Mouse (Mus musculus): Measurements from ENCODE around the gene Thrb. TPM values are rescaled to one million over a fixed set of nuclear protein-coding genes. Genes with fewer than 3 reads are reported as not detected.

Gene Thrb
- polyA plus RNA-seq, 1 experiment from 2014 or later = 7.8 TPM

- in situ Hi-C loops (cut with MboI; ENCODE audit: low pct_unique_long_range_greater_than_20kb) = no loop called here
- no peaks in the 10 kb centered on the region for H3K27me3 ChIP-seq
- DNase-seq (ENCODE audit: low read depth, low spot score) (no peak), ATAC-seq (no peak)
- TF ChIP-seq CTCF (IDR thresholded peaks at IDR 0.05) = no peak
- ChIA-PET POLR2A (interaction anchor here (0.5 kb wide), 1 partner anchor 139 kb away, joined by 3 read pairs; no protein-coding TSS in a partner anchor), CTCF (no interaction called here)
These were observed 53.3 kb downstream of the Thrb start for GRCm38 (mm10) chr14:17713297-17713904.

DNA sequence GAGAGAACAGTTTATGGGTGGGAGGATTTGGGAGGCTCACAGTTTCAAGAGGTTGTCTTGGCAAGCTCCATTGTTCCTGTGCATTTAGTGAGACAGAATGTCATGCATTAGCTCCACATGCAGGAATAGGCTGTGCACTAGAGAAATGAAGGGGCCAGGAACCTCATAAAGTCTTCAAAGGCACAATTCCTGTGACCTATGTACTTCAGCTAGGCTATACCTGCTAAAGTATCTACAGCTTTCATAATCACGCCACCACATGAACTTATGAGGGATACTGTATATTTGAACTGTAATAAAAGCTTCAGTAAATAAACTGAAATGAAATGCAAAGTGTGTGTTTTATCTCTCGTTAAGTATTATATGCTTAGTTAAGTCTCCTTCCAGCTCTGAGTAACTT is 59.4 kb downstream of the Thrb start:
- DNase-seq (ENCODE audit: low read depth, low spot score) = no peak
- H3K27me3 ChIP-seq = no peaks in the 10 kb centered on the region
- POLR2A ChIA-PET = no interaction called here
- ATAC-seq = no peak
- in situ Hi-C loops (cut with MboI; ENCODE audit: low pct_unique_long_range_greater_than_20kb) = no loop called here
- TF ChIP-seq CTCF (IDR thresholded peaks at IDR 0.05) = no peak
- CTCF ChIA-PET = interaction anchor here (1.3 to 1.9 kb wide), 3 partner anchors 8 to 30 kb away, joined by 3 to 4 read pairs (median 3); no protein-coding TSS in a partner anchor

- CTCF ChIA-PET = no interaction called here
- TF ChIP-seq CTCF (IDR thresholded peaks at IDR 0.05) = no peak
- in situ Hi-C loops (cut with MboI; ENCODE audit: low pct_unique_long_range_greater_than_20kb) = no loop called here
- POLR2A ChIA-PET = no interaction called here
- ATAC-seq = no peak
- H3K27me3 ChIP-seq = no peaks in the 10 kb centered on the region
- no peak for DNase-seq (ENCODE audit: low read depth, low spot score)
These were observed 62.9 kb downstream of the Thrb start for GRCm38 (mm10) chr14:17722824-17723445.

GRCm38 (mm10) chr14:17724577-17724976 is 64.5 kb downstream of the Thrb start:
- no peak for ATAC-seq
- no peak for TF ChIP-seq CTCF (IDR thresholded peaks at IDR 0.05)
- CTCF ChIA-PET = no interaction called here
- H3K27me3 ChIP-seq = no peaks in the 10 kb centered on the region
- no peak for DNase-seq (ENCODE audit: low read depth, low spot score)
- in situ Hi-C loops (cut with MboI; ENCODE audit: low pct_unique_long_range_greater_than_20kb) = no loop called here
- POLR2A ChIA-PET = no interaction called here

GRCm38 (mm10) chr14:17726906-17727305 is 66.8 kb downstream of the Thrb start:
- ATAC-seq (no peak), DNase-seq (ENCODE audit: low read depth, low spot score) (no peak)
- in situ Hi-C loops (cut with MboI; ENCODE audit: low pct_unique_long_range_greater_than_20kb) = no loop called here
- no peaks in the 10 kb centered on the region for H3K27me3 ChIP-seq
- POLR2A ChIA-PET = no interaction called here
- no peak for TF ChIP-seq CTCF (IDR thresholded peaks at IDR 0.05)
- CTCF ChIA-PET = interaction anchor here (1.1 kb wide), 1 partner anchor 9 kb away, joined by 3 read pairs; no protein-coding TSS in a partner anchor

GRCm38 (mm10) chr14:17727878-17728277 is 67.8 kb downstream of the Thrb start:
- no peak for ATAC-seq
- no peak for TF ChIP-seq CTCF (IDR thresholded peaks at IDR 0.05)
- in situ Hi-C loops (cut with MboI; ENCODE audit: low pct_unique_long_range_greater_than_20kb) = no loop called here
- DNase-seq (ENCODE audit: low read depth, low spot score) = no peak
- H3K27me3 ChIP-seq = no peaks in the 10 kb centered on the region
- POLR2A ChIA-PET = no interaction called here
- CTCF ChIA-PET = interaction anchor here (0.9 to 1.1 kb wide), 2 partner anchors 8 to 10 kb away, joined by 3 read pairs; no protein-coding TSS in a partner anchor

GRCm38 (mm10) chr14:17728889-17729288 is 68.8 kb downstream of the Thrb start:
- TF ChIP-seq CTCF (IDR thresholded peaks at IDR 0.05) = no peak
- in situ Hi-C loops (cut with MboI; ENCODE audit: low pct_unique_long_range_greater_than_20kb) = no loop called here
- ChIA-PET POLR2A (no interaction called here), CTCF (no interaction called here)
- DNase-seq (ENCODE audit: low read depth, low spot score) (no peak), ATAC-seq (no peak)
- H3K27me3 ChIP-seq = no peaks in the 10 kb centered on the region

- H3K27me3 ChIP-seq = no peaks in the 10 kb centered on the region
- no peak for ATAC-seq
- in situ Hi-C loops (cut with MboI; ENCODE audit: low pct_unique_long_range_greater_than_20kb) = no loop called here
- DNase-seq (ENCODE audit: low read depth, low spot score) = no peak
- TF ChIP-seq CTCF (IDR thresholded peaks at IDR 0.05) = no peak
- CTCF ChIA-PET = interaction anchor here (1.2 kb wide), 1 partner anchor 14 kb away, joined by 3 read pairs; no protein-coding TSS in a partner anchor
- POLR2A ChIA-PET = no interaction called here
These were observed 71.0 kb downstream of the Thrb start for GRCm38 (mm10) chr14:17731020-17731419.

- DNase-seq (ENCODE audit: low read depth, low spot score) (no peak), ATAC-seq (no peak)
- POLR2A ChIA-PET = no interaction called here
- CTCF ChIA-PET = no interaction called here
- no peaks in the 10 kb centered on the region for H3K27me3 ChIP-seq
- no peak for TF ChIP-seq CTCF (IDR thresholded peaks at IDR 0.05)
- in situ Hi-C loops (cut with MboI; ENCODE audit: low pct_unique_long_range_greater_than_20kb) = no loop called here
These were observed 73.2 kb downstream of the Thrb start for GRCm38 (mm10) chr14:17733077-17733778.

DNA sequence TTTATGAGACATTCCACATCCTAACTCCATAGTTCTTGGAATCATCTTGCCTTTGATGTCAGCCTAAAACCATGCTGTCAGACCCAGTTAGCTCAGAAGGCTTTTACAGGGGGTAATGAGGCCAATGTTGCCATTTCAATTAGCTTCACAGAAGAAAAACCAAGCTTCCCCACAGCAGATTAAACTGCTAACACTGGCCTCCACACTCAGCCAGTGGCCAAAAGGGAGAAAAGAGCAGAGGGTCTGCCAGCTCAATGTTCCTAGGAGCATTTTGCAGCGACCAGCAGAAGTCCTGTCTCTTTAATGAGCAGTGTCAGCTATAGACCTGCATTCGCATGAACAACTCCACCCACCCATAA is 73.7 kb downstream of the Thrb start:
- ChIA-PET CTCF (no interaction called here), POLR2A (no interaction called here)
- no peaks in the 10 kb centered on the region for H3K27me3 ChIP-seq
- TF ChIP-seq CTCF (IDR thresholded peaks at IDR 0.05) = no peak
- in situ Hi-C loops (cut with MboI; ENCODE audit: low pct_unique_long_range_greater_than_20kb) = no loop called here
- ATAC-seq = no peak
- no peak for DNase-seq (ENCODE audit: low read depth, low spot score)

- in situ Hi-C loops (cut with MboI; ENCODE audit: low pct_unique_long_range_greater_than_20kb) = no loop called here
- ChIA-PET CTCF (no interaction called here), POLR2A (no interaction called here)
- no peak for DNase-seq (ENCODE audit: low read depth, low spot score)
- no peak for TF ChIP-seq CTCF (IDR thresholded peaks at IDR 0.05)
- no peaks in the 10 kb centered on the region for H3K27me3 ChIP-seq
- ATAC-seq = no peak
These were observed 75.4 kb downstream of the Thrb start for GRCm38 (mm10) chr14:17735440-17735839.

Data from Patski (cell line).